Mouse (Mus musculus): ENCODE measurements around the gene Ptcd2. TPM values are rescaled to one million over a fixed set of nuclear protein-coding genes. Genes with fewer than 3 reads are reported as not detected.
A peak's percentile ranks its signal among the peaks of the same experiment; 100 is the strongest.

Ptcd2 gene
- total RNA-seq, 2 experiments from 2014 or later, result 34.8 to 35.8 TPM

GRCm38 (mm10) chr13:99317058-99317457 is 27.4 kb downstream of the Ptcd2 start:
- intact Hi-C loops (cut with DNase I), result loop anchor here (5.0 kb wide), 3 partner anchors 150 to 450 kb away; no protein-coding TSS in a partner anchor
- DNase-seq (ENCODE audit: extremely low spot score in 1 of 2, low spot score in 2 of 2), result peak; percentile 62 to 73

- intact Hi-C loops (cut with DNase I), result loop anchor here (5.0 kb wide), 3 partner anchors 149 to 449 kb away; no protein-coding TSS in a partner anchor
- no peak for DNase-seq (ENCODE audit: extremely low spot score in 1 of 2, low spot score in 2 of 2)
Observed at GRCm38 (mm10) chr13:99316366-99316765, 28.1 kb downstream of the Ptcd2 start.

- intact Hi-C loops (cut with DNase I), result loop anchor here (5.0 kb wide), 3 partner anchors 147 to 447 kb away; no protein-coding TSS in a partner anchor
Observed at GRCm38 (mm10) chr13:99314657-99315181, 29.8 kb downstream of the Ptcd2 start.

GRCm38 (mm10) chr13:99314098-99314497 is 30.4 kb downstream of the Ptcd2 start:
- no peak for DNase-seq (ENCODE audit: extremely low spot score in 1 of 2, low spot score in 2 of 2)
- intact Hi-C loops (cut with DNase I), result no loop called here

More at GRCm38 (mm10) chr13:99314657-99315181, 29.8 kb downstream of the Ptcd2 start:
- no peak for DNase-seq (ENCODE audit: extremely low spot score in 1 of 2, low spot score in 2 of 2)

- no peak for DNase-seq (ENCODE audit: extremely low spot score in 1 of 2, low spot score in 2 of 2)
- intact Hi-C loops (cut with DNase I), result no loop called here
Observed at GRCm38 (mm10) chr13:99308393-99308792, 36.1 kb downstream of the Ptcd2 start.

- intact Hi-C loops (cut with DNase I), result no loop called here
- no peak for DNase-seq (ENCODE audit: extremely low spot score in 1 of 2, low spot score in 2 of 2)
Observed at GRCm38 (mm10) chr13:99307930-99308359, 36.6 kb downstream of the Ptcd2 start.

GRCm38 (mm10) chr13:99306164-99306563 is 38.3 kb downstream of the Ptcd2 start:
- intact Hi-C loops (cut with DNase I), result no loop called here
- no peak for DNase-seq (ENCODE audit: extremely low spot score in 1 of 2, low spot score in 2 of 2)

- intact Hi-C loops (cut with DNase I), result no loop called here
- DNase-seq (ENCODE audit: extremely low spot score in 1 of 2, low spot score in 2 of 2), result no peak
Observed at GRCm38 (mm10) chr13:99305186-99305585, 39.3 kb downstream of the Ptcd2 start.

- no peak for DNase-seq (ENCODE audit: extremely low spot score in 1 of 2, low spot score in 2 of 2)
- intact Hi-C loops (cut with DNase I), result no loop called here
Observed at GRCm38 (mm10) chr13:99304365-99304764, 40.1 kb downstream of the Ptcd2 start.

GRCm38 (mm10) chr13:99303846-99304245 is 40.7 kb downstream of the Ptcd2 start:
- intact Hi-C loops (cut with DNase I), result no loop called here
- DNase-seq (ENCODE audit: extremely low spot score in 1 of 2, low spot score in 2 of 2), result peak in 1 of 2 experiments; percentile 78

- no peak for DNase-seq (ENCODE audit: extremely low spot score in 1 of 2, low spot score in 2 of 2)
- intact Hi-C loops (cut with DNase I), result no loop called here
Observed at GRCm38 (mm10) chr13:99299921-99300320, 44.6 kb downstream of the Ptcd2 start.

GRCm38 (mm10) chr13:99294176-99294575 is 50.3 kb downstream of the Ptcd2 start:
- intact Hi-C loops (cut with DNase I), result no loop called here

GRCm38 (mm10) chr13:99290766-99291165 is 53.7 kb downstream of the Ptcd2 start:
- intact Hi-C loops (cut with DNase I), result no loop called here
- DNase-seq (ENCODE audit: extremely low spot score in 1 of 2, low spot score in 2 of 2), result no peak

More at GRCm38 (mm10) chr13:99294176-99294575, 50.3 kb downstream of the Ptcd2 start:
- DNase-seq (ENCODE audit: extremely low spot score in 1 of 2, low spot score in 2 of 2), result no peak

GRCm38 (mm10) chr13:99287786-99288185 is 56.7 kb downstream of the Ptcd2 start:
- intact Hi-C loops (cut with DNase I), result no loop called here
- DNase-seq (ENCODE audit: extremely low spot score in 1 of 2, low spot score in 2 of 2), result no peak

- DNase-seq (ENCODE audit: extremely low spot score in 1 of 2, low spot score in 2 of 2), result no peak
- intact Hi-C loops (cut with DNase I), result no loop called here
Observed at GRCm38 (mm10) chr13:99287207-99287606, 57.3 kb downstream of the Ptcd2 start.

- DNase-seq (ENCODE audit: extremely low spot score in 1 of 2, low spot score in 2 of 2), result no peak
- intact Hi-C loops (cut with DNase I), result no loop called here
Observed at GRCm38 (mm10) chr13:99285241-99285640, 59.3 kb downstream of the Ptcd2 start.

- DNase-seq (ENCODE audit: extremely low spot score in 1 of 2, low spot score in 2 of 2), result peak; percentile 62 to 78
- intact Hi-C loops (cut with DNase I), result no loop called here
Observed at GRCm38 (mm10) chr13:99284400-99285160, 59.9 kb downstream of the Ptcd2 start.

GRCm38 (mm10) chr13:99283916-99284315 is 60.6 kb downstream of the Ptcd2 start:
- DNase-seq (ENCODE audit: extremely low spot score in 1 of 2, low spot score in 2 of 2), result no peak
- intact Hi-C loops (cut with DNase I), result no loop called here

GRCm38 (mm10) chr13:99282961-99283360 is 61.5 kb downstream of the Ptcd2 start:
- intact Hi-C loops (cut with DNase I), result no loop called here
- no peak for DNase-seq (ENCODE audit: extremely low spot score in 1 of 2, low spot score in 2 of 2)

- no peak for DNase-seq (ENCODE audit: extremely low spot score in 1 of 2, low spot score in 2 of 2)
- intact Hi-C loops (cut with DNase I), result no loop called here
Observed at GRCm38 (mm10) chr13:99279351-99279750, 65.2 kb downstream of the Ptcd2 start.

Data from left cerebral cortex, postnatal 10 days (tissue).